9 mouse cellular contexts compared by ENCODE assay signal in genomic region chr2:72390474-72390873, GRCm38 (mm10).
A peak's percentile ranks its signal among the peaks of the same experiment; 100 is the strongest.
DNase-seq lines count a peak whose midpoint lies in the region; ATAC-seq and TF ChIP-seq lines count a peak whose summit lies in the region.
"Had no signal": no experiment of that assay in that cellular context is flagged by ENCODE, and none has a peak within 500 bp of the region (broad histone marks: within the 10 kb centered on the region; RNA-seq: fewer than 3 reads in every experiment).

No protein-coding gene starts in this region.

- peak overlapping the region; percentile 39 for H3K4me2 ChIP-seq in heart, embryonic 13.5 days
- no peak overlapping the region for H3K4me2 ChIP-seq in kidney, postnatal 0 days (ENCODE audit: low read length)

- TF ChIP-seq CTCF in kidney, postnatal 0 days (IDR thresholded peaks at IDR 0.05; ENCODE audit: low read depth), result no peak

- peak overlapping the region; percentile 77 for H3K27ac ChIP-seq in heart, embryonic 13.5 days (replicated peaks)
- H3K27ac ChIP-seq in kidney, postnatal 0 days, result 0 out of 2 replicates have a peak overlapping the region, but pooled peaks have one; percentile 37

- 0 out of 2 replicates have a peak overlapping the region, but pooled peaks have one; percentile 4 for H3K4me3 ChIP-seq in heart, embryonic 13.5 days
- H3K4me3 ChIP-seq in kidney, postnatal 0 days (replicated peaks; ENCODE audit: low read depth, low read length), result no peak overlapping the region

- peak; percentile 96 for DNase-seq in heart, adult 11 months
- DNase-seq in heart, adult 8-10 months (ENCODE audit: low spot score), result no peak
- DNase-seq in adrenal gland, postnatal 25 days, result peak; percentile 38
- no peak for DNase-seq in kidney, postnatal 0 days (ENCODE audit: low spot score)
- DNase-seq in cerebellum, postnatal 4 days (ENCODE audit: low spot score in 2 of 2), result no peak
- no peak for DNase-seq in cerebellum, adult 18-20 months
- no peak for DNase-seq in left cerebral cortex, adult 18-20 months (ENCODE audit: low spot score in 2 of 2)

- no peak for ATAC-seq in heart, embryonic 13.5 days (ENCODE audit: extremely low read depth, insufficient number of reproducible peaks, low FRiP score, low TSS enrichment)
- peak; percentile 52 for ATAC-seq in kidney, postnatal 0 days (replicated peaks; ENCODE audit: low FRiP score, low read depth)

- WGBS in heart, embryonic 13.5 days, result 37% methylated on average over 6 of the region's 6 CpGs
- WGBS in kidney, postnatal 0 days, result 38% methylated on average over 6 of the region's 6 CpGs

- peak overlapping the region; percentile 11 for H3K9ac ChIP-seq in heart, embryonic 13.5 days
- H3K9ac ChIP-seq in kidney, postnatal 0 days (ENCODE audit: low read depth, low read length), result no peak overlapping the region

- H3K4me1 ChIP-seq in heart, embryonic 13.5 days, result peaks cover 29% of the 10 kb centered on the region
- no peaks in the 10 kb centered on the region for H3K4me1 ChIP-seq in kidney, postnatal 0 days (replicated peaks; ENCODE audit: insufficient read depth, low read length)

- H3K27me3 ChIP-seq in heart, embryonic 13.5 days (replicated peaks), result no peaks in the 10 kb centered on the region
- no peaks in the 10 kb centered on the region for H3K27me3 ChIP-seq in kidney, postnatal 0 days (ENCODE audit: insufficient read depth, low read length)
- H3K27me3 ChIP-seq: Patski had no signal

- H3K9me3 ChIP-seq in heart, embryonic 13.5 days, result no peaks in the 10 kb centered on the region
- no peaks in the 10 kb centered on the region for H3K9me3 ChIP-seq in kidney, postnatal 0 days (replicated peaks; ENCODE audit: low read length)

- H3K36me3 ChIP-seq in heart, embryonic 13.5 days, result peaks cover 55% of the 10 kb centered on the region
- H3K36me3 ChIP-seq in kidney, postnatal 0 days (ENCODE audit: insufficient read depth, low read length), result no peaks in the 10 kb centered on the region

Comparison
In these comparisons a context has a peak if more than half of its experiments do, and no peak if none do; other contexts are left out.
1. DNase-seq: peak in heart, adult 11 months (single experiment) and adrenal gland, postnatal 25 days (single experiment); none in heart, adult 8-10 months (single experiment), kidney, postnatal 0 days (single experiment), cerebellum, postnatal 4 days (0 of 2), cerebellum, adult 18-20 months (0 of 2) and left cerebral cortex, adult 18-20 months (0 of 2).